Mouse (Mus musculus) MEL (cell line): ENCODE data around the gene Jmjd8. TPM values are rescaled to one million over a fixed set of nuclear protein-coding genes. Genes with fewer than 3 reads are reported as not detected.

Source experiments
- DNase-seq: peaks from one replicate; pipeline ENCODE4 v3.0.0; 2011; ENCODE audit warnings: low read depth, low spot score
- H3K27ac ChIP-seq: 2 replicates; pipeline ENCODE4 v1.5.1; 2012; ENCODE audit warnings: low read depth, mild to moderate bottlenecking, control low read depth, low read length, moderate library complexity; ENCODE audit not compliant: control insufficient read depth
- H3K27me3 ChIP-seq, 2 experiments: fragments of 150-350 bp in 1 of 2; sonication (generic) in 1 of 2; 2 replicates each; pipeline ENCODE4 v1.6.1; 2012; ENCODE audit warnings: low read length in 2 of 2, mild to moderate bottlenecking in 2 of 2, improper control_type of control experiment in 1 of 2, moderate library complexity in 1 of 2; ENCODE audit not compliant: insufficient read depth in 2 of 2, control insufficient read depth in 1 of 2
- H3K36me3 ChIP-seq, 2 experiments: 2 replicates each; pipeline ENCODE4 v1.6.1; 2012 to 2014; ENCODE audit warnings: low read length in 2 of 2, improper control_type of control experiment in 1 of 2, inconsistent platforms in 1 of 2, mild to moderate bottlenecking in 1 of 2; ENCODE audit not compliant: insufficient read depth in 2 of 2, control insufficient read depth in 1 of 2
- H3K4me1 ChIP-seq, 2 experiments: fragments of 150-350 bp in 1 of 2; sonication (generic) in 1 of 2; 2 replicates each; pipeline ENCODE4 v1.6.1; 2012; ENCODE audit warnings: low read length in 2 of 2, improper control_type of control experiment in 1 of 2, mild to moderate bottlenecking in 1 of 2; ENCODE audit not compliant: insufficient read depth in 2 of 2, control insufficient read depth in 1 of 2
- H3K4me3 ChIP-seq, 2 experiments: fragments of 150-350 bp in 1 of 2; sonication (generic) in 1 of 2; 2 replicates each; pipeline ENCODE4 v1.5.1; 2012; ENCODE audit warnings: low read depth in 2 of 2, low read length in 2 of 2, mild to moderate bottlenecking in 2 of 2, moderate library complexity in 2 of 2, control low read depth in 1 of 2, improper control_type of control experiment in 1 of 2; ENCODE audit not compliant: control insufficient read depth in 1 of 2, insufficient read depth in 1 of 2
- H3K79me2 ChIP-seq: 2 replicates; pipeline ENCODE4 v1.6.1; 2012; ENCODE audit warnings: mild to moderate bottlenecking, low read length, moderate library complexity; ENCODE audit not compliant: control insufficient read depth, poor library complexity, insufficient read depth
- H3K9ac ChIP-seq: 2 replicates; pipeline ENCODE4 v1.6.1; 2012; ENCODE audit warnings: low read depth, mild to moderate bottlenecking, control low read depth, low read length, moderate library complexity; ENCODE audit not compliant: control insufficient read depth, poor library complexity, severe bottlenecking
- H3K9me3 ChIP-seq: fragments of 150-350 bp; sonication (generic); replicated peaks from 2 replicates; pipeline ENCODE4 v1.6.1; 2012; ENCODE audit warnings: mild to moderate bottlenecking, low read length, improper control_type of control experiment, moderate library complexity; ENCODE audit not compliant: insufficient read depth
- CHD2 ChIP-seq: IDR thresholded peaks from 2 replicates; pipeline ENCODE4 v1.6.1; 2011; ENCODE audit warnings: low read length, improper control_type of control experiment
- E2F4 ChIP-seq: IDR thresholded peaks from 2 replicates; pipeline ENCODE4 v1.6.1; 2011; ENCODE audit warnings: low read depth, low read length, improper control_type of control experiment, borderline replicate concordance
- ETS1 ChIP-seq: IDR thresholded peaks from 2 replicates; pipeline ENCODE4 v1.6.1; 2012; ENCODE audit warnings: low read depth, mild to moderate bottlenecking, inconsistent platforms, low read length, improper control_type of control experiment, moderate library complexity
- HCFC1 ChIP-seq: IDR thresholded peaks from 2 replicates; pipeline ENCODE4 v1.6.1; 2012; ENCODE audit warnings: low read depth, mild to moderate bottlenecking, inconsistent platforms, low read length, improper control_type of control experiment, moderate library complexity
- KAT2A ChIP-seq: conservative IDR thresholded peaks from 2 replicates; pipeline ENCODE4 v1.6.1; 2012; ENCODE audit warnings: low read depth, low read length, improper control_type of control experiment, inconsistent platforms
- MAZ ChIP-seq: IDR thresholded peaks from 2 replicates; pipeline ENCODE4 v1.6.1; 2012; ENCODE audit warnings: low read depth, mild to moderate bottlenecking, inconsistent platforms, low read length, improper control_type of control experiment
- MXI1 ChIP-seq: IDR thresholded peaks from 2 replicates; pipeline ENCODE4 v1.6.1; 2011; ENCODE audit warnings: mild to moderate bottlenecking, low read depth, low read length, improper control_type of control experiment
- MYC ChIP-seq: IDR thresholded peaks from 2 replicates; pipeline ENCODE4 v1.6.1; 2011; ENCODE audit warnings: low read depth, mild to moderate bottlenecking, low read length, improper control_type of control experiment, moderate library complexity
- NELFE ChIP-seq: IDR thresholded peaks from 2 replicates; pipeline ENCODE4 v1.6.1; 2011; ENCODE audit warnings: low read depth, low read length, improper control_type of control experiment
- POLR2A ChIP-seq, 2 experiments: IDR thresholded peaks; 2 replicates each; pipeline ENCODE4 v1.6.1; 2011 to 2012; ENCODE audit warnings: low read length in 2 of 2, mild to moderate bottlenecking in 2 of 2, control low read depth in 1 of 2, improper control_type of control experiment in 1 of 2, low read depth in 1 of 2, moderate library complexity in 1 of 2; ENCODE audit not compliant: control insufficient read depth in 1 of 2, insufficient read depth in 1 of 2, poor library complexity in 1 of 2
- POLR2AphosphoS2 ChIP-seq: IDR thresholded peaks from 2 replicates; pipeline ENCODE4 v1.6.1; 2011; ENCODE audit warnings: low read length, improper control_type of control experiment
- POLR2AphosphoS5 ChIP-seq: IDR thresholded peaks from 2 replicates; pipeline ENCODE4 v1.6.1; 2012; ENCODE audit warnings: low read depth, borderline replicate concordance, mild to moderate bottlenecking, inconsistent platforms, low read length, moderate library complexity, mixed read lengths
- SIN3A ChIP-seq: IDR thresholded peaks from 2 replicates; pipeline ENCODE4 v1.6.1; 2012; ENCODE audit warnings: low read length, improper control_type of control experiment, inconsistent platforms
- UBTF ChIP-seq: IDR thresholded peaks from 2 replicates; pipeline ENCODE4 v1.6.1; 2012; ENCODE audit warnings: low read depth, mild to moderate bottlenecking, inconsistent platforms, low read length, improper control_type of control experiment, moderate library complexity, borderline replicate concordance; ENCODE audit not compliant: insufficient read depth
- USF1 ChIP-seq: IDR thresholded peaks from 2 replicates; pipeline ENCODE4 v1.6.1; 2014; ENCODE audit warnings: low read depth, mild to moderate bottlenecking, inconsistent platforms, low read length, improper control_type of control experiment, moderate library complexity
- USF2 ChIP-seq, 2 experiments: IDR thresholded peaks; 2 replicates each; pipeline ENCODE4 v1.6.1; 2011 to 2012; ENCODE audit warnings: improper control_type of control experiment in 2 of 2, low read length in 2 of 2, borderline replicate concordance in 1 of 2, inconsistent platforms in 1 of 2, low read depth in 1 of 2, mild to moderate bottlenecking in 1 of 2; ENCODE audit not compliant: insufficient read depth in 1 of 2
- ZC3H11A ChIP-seq: IDR thresholded peaks from 2 replicates; pipeline ENCODE4 v1.6.1; 2012; ENCODE audit warnings: low read depth, mild to moderate bottlenecking, inconsistent platforms, low read length, improper control_type of control experiment
- ZKSCAN1 ChIP-seq: IDR thresholded peaks from 2 replicates; pipeline ENCODE4 v1.6.1; 2012; ENCODE audit warnings: low read depth, mild to moderate bottlenecking, inconsistent platforms, low read length, improper control_type of control experiment, moderate library complexity
- ZNF384 ChIP-seq: IDR thresholded peaks from 2 replicates; pipeline ENCODE4 v1.6.1; 2012; ENCODE audit warnings: low read depth, mild to moderate bottlenecking, inconsistent platforms, low read length, improper control_type of control experiment
- polyA plus RNA-seq, 2 experiments: library from polyadenylated mRNA; stranded (reverse) in 1 of 2; unstranded in 1 of 2; fragments of >175 nt in 1 of 2; fragments of >200 nt in 1 of 2; gene quantifications; 2 replicates each; pipeline versions ENCODE4 v1.2.1 to v1.2.4; 2012; ENCODE audit warnings: low replicate concordance in 2 of 2, low read depth in 1 of 2; ENCODE audit not compliant: insufficient read length in 2 of 2, insufficient read depth in 1 of 2, missing spikeins in 1 of 2
- total RNA-seq: library from RNA; depleted of rRNA; stranded (reverse); fragments of 300-350 nt; gene quantifications from 2 replicates; pipeline ENCODE4 v1.2.3, GENCODE M21; 2012

Gene Jmjd8
- total and polyA plus RNA-seq, 3 experiments, result 12.9 to 23.9 TPM; not detected in 1

GRCm38 (mm10) chr17:25827546-25828222, 983 bp upstream of the Jmjd8 start:
- TF ChIP-seq POLR2A (IDR thresholded peaks at IDR 0.05; ENCODE audit: control insufficient read depth in 1 of 2, insufficient read depth in 1 of 2, low read depth in 1 of 2, low read length in 2 of 2, poor library complexity in 1 of 2), result no peak
- TF ChIP-seq UBTF, result no peak
- TF ChIP-seq ETS1, result no peak
- TF ChIP-seq ZKSCAN1, result no peak
- TF ChIP-seq MAZ, result no peak
- no peak for TF ChIP-seq ZC3H11A
- no peak for TF ChIP-seq USF1
- TF ChIP-seq CHD2, result no peak
- TF ChIP-seq ZNF384, result no peak
- TF ChIP-seq MXI1, result no peak
- no peak for TF ChIP-seq SIN3A
- TF ChIP-seq NELFE, result no peak
- no peak for TF ChIP-seq HCFC1
- no peak for TF ChIP-seq POLR2AphosphoS2
- no peak for TF ChIP-seq USF2 (IDR thresholded peaks at IDR 0.05; ENCODE audit: borderline replicate concordance in 1 of 2, insufficient read depth in 1 of 2, low read depth in 1 of 2, low read length in 2 of 2)
- TF ChIP-seq MYC, result no peak
- no peak overlapping the region for H3K27ac ChIP-seq

DNA sequence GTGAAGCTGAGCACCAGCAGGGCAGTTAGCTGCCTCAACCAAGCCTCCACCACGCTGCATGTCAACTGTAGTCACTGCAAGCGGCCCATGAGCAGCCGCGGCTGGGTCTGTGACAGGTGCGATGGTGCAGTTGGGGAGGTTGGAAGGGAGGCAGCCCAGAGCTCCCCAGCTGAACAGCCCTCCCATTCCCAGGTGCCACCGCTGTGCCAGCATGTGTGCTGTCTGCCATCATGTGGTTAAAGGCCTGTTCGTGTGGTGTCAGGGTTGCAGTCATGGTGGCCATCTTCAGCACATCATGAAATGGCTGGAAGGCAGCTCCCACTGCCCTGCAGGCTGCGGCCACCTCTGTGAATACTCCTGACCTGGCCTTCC, 458 bp upstream of the Jmjd8 start:
- Histone ChIP-seq H3K9me3 (no peaks in the 10 kb centered on the region), H3K36me3 (peaks cover 0 to 13% of the 10 kb centered on the region in 2 experiments; a peak in 2 of 4 replicates), H3K79me2 (peaks cover 62% of the 10 kb centered on the region), H3K9ac (peak overlapping the region; percentile 83; the same call in 1 of the 2 replicates), H3K27me3 (no peaks in the 10 kb centered on the region), H3K27ac (0 out of 2 replicates have a peak overlapping the region, but pooled peaks have one; percentile 27), H3K4me1 (peaks cover 0 to 38% of the 10 kb centered on the region in 2 experiments; a peak in 2 of 4 replicates), H3K4me3 (peak overlapping the region in 1 of 2 experiments; percentile 81; a peak in 2 of 4 replicates)
- DNase-seq, result no peak
- TF ChIP-seq POLR2AphosphoS5, result no peak
- no peak for TF ChIP-seq HCFC1
- no peak for TF ChIP-seq E2F4
- no peak for TF ChIP-seq KAT2A
- TF ChIP-seq CHD2, result no peak
- no peak for TF ChIP-seq SIN3A
- TF ChIP-seq ZKSCAN1, result no peak

More at GRCm38 (mm10) chr17:25827546-25828222, 983 bp upstream of the Jmjd8 start:
- Histone ChIP-seq H3K4me1 (peaks cover 0 to 42% of the 10 kb centered on the region in 2 experiments; a peak in 2 of 4 replicates), H3K4me3 (no peak overlapping the region), H3K36me3 (peaks cover 0 to 16% of the 10 kb centered on the region in 2 experiments; a peak in 2 of 4 replicates), H3K9ac (no peak overlapping the region), H3K9me3 (no peaks in the 10 kb centered on the region), H3K79me2 (peaks cover 60% of the 10 kb centered on the region), H3K27me3 (no peaks in the 10 kb centered on the region)
- DNase-seq, result no peak
